Comparison of ENCODE assay signal across 26 mouse cellular contexts in genomic region chr17:85199321-85199720, GRCm38 (mm10).
A peak's percentile ranks its signal among the peaks of the same experiment; 100 is the strongest.
DNase-seq lines count a peak whose midpoint lies in the region; ATAC-seq and TF ChIP-seq lines count a peak whose summit lies in the region.
"Had no signal": no experiment of that assay in that cellular context is flagged by ENCODE, and none has a peak within 500 bp of the region (broad histone marks: within the 10 kb centered on the region; RNA-seq: fewer than 3 reads in every experiment).

No protein-coding gene starts in this region.

- H3K9ac ChIP-seq in intestine, embryonic 15.5 days, result no peak overlapping the region
- H3K9ac ChIP-seq in intestine, postnatal 0 days (ENCODE audit: low read depth, low read length), result no peak overlapping the region
- no peak overlapping the region for H3K9ac ChIP-seq in lung, postnatal 0 days (replicated peaks; ENCODE audit: low read depth)
- H3K9ac ChIP-seq in kidney, embryonic 15.5 days, result no peak overlapping the region
- H3K9ac ChIP-seq: heart, embryonic 12.5 days; hindbrain, embryonic 13.5 days; limb, embryonic 15.5 days; liver, embryonic 13.5 days; neural tube, embryonic 13.5 days had no signal

- H3K27ac ChIP-seq in intestine, embryonic 15.5 days, result no peak overlapping the region
- H3K27ac ChIP-seq in intestine, postnatal 0 days (ENCODE audit: low read depth, low read length), result no peak overlapping the region
- H3K27ac ChIP-seq in lung, postnatal 0 days (ENCODE audit: low read length), result no peak overlapping the region
- H3K27ac ChIP-seq in kidney, embryonic 15.5 days, result peak overlapping the region; percentile 83
- H3K27ac ChIP-seq: heart, adult 2 months; hindbrain, embryonic 13.5 days; limb, embryonic 10.5 days; limb, embryonic 15.5 days; liver, embryonic 13.5 days; macrophage; neural tube, embryonic 13.5 days had no signal

- no peak overlapping the region for H3K4me3 ChIP-seq in intestine, embryonic 15.5 days (replicated peaks)
- no peak overlapping the region for H3K4me3 ChIP-seq in intestine, postnatal 0 days (ENCODE audit: low read depth, low read length)
- no peak overlapping the region for H3K4me3 ChIP-seq in lung, postnatal 0 days (ENCODE audit: low read depth, low read length)
- no peak overlapping the region for H3K4me3 ChIP-seq in kidney, embryonic 15.5 days (replicated peaks)
- H3K4me3 ChIP-seq: erythroblast, embryonic 14.5 days; heart, adult 2 months; heart, embryonic 12.5 days; hindbrain, embryonic 13.5 days; limb, embryonic 10.5 days; limb, embryonic 15.5 days; liver, embryonic 13.5 days; neural tube, embryonic 13.5 days had no signal

- DNase-seq in lung, postnatal 0 days (ENCODE audit: low spot score), result peak; percentile 68
- DNase-seq in lung, postnatal 4 days, result no peak
- DNase-seq in kidney, postnatal 4 days, result peak; percentile 20 to 37
- DNase-seq in ovary, postnatal 36 days (ENCODE audit: low spot score), result no peak
- DNase-seq in cerebellum, postnatal 4 days (ENCODE audit: low spot score in 2 of 2), result no peak
- DNase-seq: adrenal gland, postnatal 10 days; cerebellum, adult 11-12 months; cerebellum, adult 9-11 months; heart, adult 2 months; heart, postnatal 4 days; layer of hippocampus, adult 9-11 months; liver, embryonic 13.5 days; lung, adult 18-20 months had no signal

- no peak overlapping the region for H3K4me2 ChIP-seq in intestine, embryonic 15.5 days (replicated peaks)
- no peak overlapping the region for H3K4me2 ChIP-seq in intestine, postnatal 0 days (replicated peaks; ENCODE audit: low read depth)
- H3K4me2 ChIP-seq in lung, postnatal 0 days (replicated peaks; ENCODE audit: low read depth, low read length), result no peak overlapping the region
- no peak overlapping the region for H3K4me2 ChIP-seq in kidney, embryonic 15.5 days
- H3K4me2 ChIP-seq: heart, embryonic 12.5 days; hindbrain, embryonic 13.5 days; limb, embryonic 15.5 days; liver, embryonic 13.5 days; neural tube, embryonic 13.5 days had no signal

- no peaks in the 10 kb centered on the region for H3K36me3 ChIP-seq in intestine, embryonic 15.5 days
- H3K36me3 ChIP-seq in intestine, postnatal 0 days (ENCODE audit: control insufficient read depth, insufficient read depth), result no peaks in the 10 kb centered on the region
- no peaks in the 10 kb centered on the region for H3K36me3 ChIP-seq in lung, postnatal 0 days (ENCODE audit: insufficient read depth, low read length)
- no peaks in the 10 kb centered on the region for H3K36me3 ChIP-seq in kidney, embryonic 15.5 days
- H3K36me3 ChIP-seq: heart, embryonic 12.5 days; hindbrain, embryonic 13.5 days; limb, embryonic 10.5 days; limb, embryonic 15.5 days; liver, embryonic 13.5 days; neural tube, embryonic 13.5 days had no signal

- no peak for TF ChIP-seq EP300 in lung, postnatal 0 days (IDR thresholded peaks at IDR 0.05)

- no peak for TF ChIP-seq CTCF in intestine, postnatal 0 days (IDR thresholded peaks at IDR 0.05; ENCODE audit: low read depth)
- TF ChIP-seq CTCF in lung, postnatal 0 days (IDR thresholded peaks at IDR 0.05), result no peak

- WGBS in intestine, embryonic 15.5 days, result 68% methylated on average over 11 of the region's 11 CpGs
- 53% methylated on average over 11 of the region's 11 CpGs for WGBS in intestine, postnatal 0 days
- WGBS in lung, postnatal 0 days, result 67% methylated on average over 11 of the region's 11 CpGs
- WGBS in kidney, embryonic 15.5 days, result 73% methylated on average over 11 of the region's 11 CpGs

- H3K9me3 ChIP-seq in intestine, embryonic 15.5 days, result no peaks in the 10 kb centered on the region
- no peaks in the 10 kb centered on the region for H3K9me3 ChIP-seq in intestine, postnatal 0 days (ENCODE audit: control insufficient read depth)
- H3K9me3 ChIP-seq in lung, postnatal 0 days (ENCODE audit: low read length), result no peaks in the 10 kb centered on the region
- H3K9me3 ChIP-seq in kidney, embryonic 15.5 days (replicated peaks), result no peaks in the 10 kb centered on the region
- H3K9me3 ChIP-seq: heart, embryonic 12.5 days; hindbrain, embryonic 13.5 days; limb, embryonic 10.5 days; limb, embryonic 15.5 days; liver, embryonic 13.5 days; neural tube, embryonic 13.5 days had no signal

- peak; percentile 66 for ATAC-seq in intestine, embryonic 15.5 days
- ATAC-seq in intestine, postnatal 0 days, result no peak
- peak; percentile 47 for ATAC-seq in lung, postnatal 0 days
- ATAC-seq in kidney, embryonic 15.5 days (replicated peaks; ENCODE audit: low FRiP score), result peak; percentile 75
- ATAC-seq: forebrain, embryonic 16.5 days; midbrain, embryonic 16.5 days had no signal

- H3K4me1 ChIP-seq in intestine, embryonic 15.5 days (replicated peaks), result no peaks in the 10 kb centered on the region
- H3K4me1 ChIP-seq in intestine, postnatal 0 days (replicated peaks; ENCODE audit: control insufficient read depth, insufficient read depth, low read length), result no peaks in the 10 kb centered on the region; the same call in 1 of the 2 replicates
- no peaks in the 10 kb centered on the region for H3K4me1 ChIP-seq in lung, postnatal 0 days (ENCODE audit: insufficient read depth, low read depth, low read length)
- peaks cover 3% of the 10 kb centered on the region; the same call in 1 of the 2 replicates for H3K4me1 ChIP-seq in kidney, embryonic 15.5 days
- H3K4me1 ChIP-seq: heart, embryonic 12.5 days; hindbrain, embryonic 13.5 days; limb, embryonic 10.5 days; limb, embryonic 15.5 days; liver, embryonic 13.5 days; neural tube, embryonic 13.5 days had no signal

- H3K27me3 ChIP-seq in intestine, embryonic 15.5 days (replicated peaks), result no peaks in the 10 kb centered on the region
- no peaks in the 10 kb centered on the region for H3K27me3 ChIP-seq in intestine, postnatal 0 days (replicated peaks; ENCODE audit: control insufficient read depth, insufficient read depth, low read length)
- no peaks in the 10 kb centered on the region for H3K27me3 ChIP-seq in lung, postnatal 0 days (replicated peaks; ENCODE audit: insufficient read depth, low read length)
- H3K27me3 ChIP-seq in kidney, embryonic 15.5 days, result no peaks in the 10 kb centered on the region
- H3K27me3 ChIP-seq: CH12.LX; heart, embryonic 12.5 days; hindbrain, embryonic 13.5 days; limb, embryonic 15.5 days; liver, embryonic 13.5 days; neural tube, embryonic 13.5 days had no signal

Comparison
In these comparisons a context has a peak if more than half of its experiments do, and no peak if none do; other contexts are left out.
1. DNase-seq: peak in lung, postnatal 0 days (single experiment) and kidney, postnatal 4 days (2 of 2); none in lung, postnatal 4 days (0 of 2), ovary, postnatal 36 days (single experiment) and cerebellum, postnatal 4 days (0 of 2).